Mouse (Mus musculus): ENCODE data around the gene Gm28230. TPM values are rescaled to one million over a fixed set of nuclear protein-coding genes. Genes with fewer than 3 reads are reported as not detected.
A peak's percentile ranks its signal among the peaks of the same experiment; 100 is the strongest.

Gene Gm28230
- total and polyA plus RNA-seq, 3 experiments = not detected

GRCm38 (mm10) chr2:74685059-74685603 lies 41.4 kb upstream of the Gm28230 start:
- DNase-seq (ENCODE audit: low read depth, low spot score) = no peak
- no peak overlapping the region for H3K27ac ChIP-seq (ENCODE audit: control insufficient read depth, low read depth, low read length)
- H3K9me3 ChIP-seq (replicated peaks; ENCODE audit: insufficient read depth, low read length) = no peaks in the 10 kb centered on the region
- peaks cover 0 to 2% of the 10 kb centered on the region in 2 experiments; a peak in 3 of 4 replicates for H3K27me3 ChIP-seq (ENCODE audit: control insufficient read depth in 1 of 2, insufficient read depth in 2 of 2, low read length in 2 of 2)
- no peaks in the 10 kb centered on the region for H3K4me1 ChIP-seq (ENCODE audit: control insufficient read depth in 1 of 2, insufficient read depth in 2 of 2, low read length in 2 of 2)
- H3K4me3 ChIP-seq (ENCODE audit: control insufficient read depth in 1 of 2, insufficient read depth in 1 of 2, low read depth in 2 of 2, low read length in 2 of 2) = no peak overlapping the region
- no peak overlapping the region for H3K9ac ChIP-seq (ENCODE audit: control insufficient read depth, low read depth, low read length, poor library complexity, severe bottlenecking)
- TF ChIP-seq TAL1 (IDR thresholded peaks at IDR 0.05; ENCODE audit: low read length) (no peak), CHD2 (IDR thresholded peaks at IDR 0.05; ENCODE audit: low read length) (no peak), MYC (IDR thresholded peaks at IDR 0.05; ENCODE audit: low read depth, low read length) (no peak), JUND (IDR thresholded peaks at IDR 0.05; ENCODE audit: low read depth, low read length) (no peak), ZKSCAN1 (IDR thresholded peaks at IDR 0.05; ENCODE audit: low read depth, low read length) (no peak), MAZ (IDR thresholded peaks at IDR 0.05; ENCODE audit: low read depth, low read length) (no peak), ZNF384 (IDR thresholded peaks at IDR 0.05; ENCODE audit: low read depth, low read length) (no peak), UBTF (IDR thresholded peaks at IDR 0.05; ENCODE audit: borderline replicate concordance, insufficient read depth, low read depth, low read length) (no peak), E2F4 (IDR thresholded peaks at IDR 0.05; ENCODE audit: borderline replicate concordance, low read depth, low read length) (no peak), USF2 (IDR thresholded peaks at IDR 0.05; ENCODE audit: borderline replicate concordance in 1 of 2, insufficient read depth in 1 of 2, low read depth in 1 of 2, low read length in 2 of 2) (no peak), POLR2AphosphoS5 (IDR thresholded peaks at IDR 0.05; ENCODE audit: borderline replicate concordance, low read depth, low read length) (no peak), ZC3H11A (IDR thresholded peaks at IDR 0.05; ENCODE audit: low read depth, low read length) (no peak), TBP (IDR thresholded peaks at IDR 0.05; ENCODE audit: low read depth, low read length) (no peak)
- H3K79me2 ChIP-seq (ENCODE audit: control insufficient read depth, insufficient read depth, low read length, poor library complexity) = no peaks in the 10 kb centered on the region
- H3K36me3 ChIP-seq (ENCODE audit: control insufficient read depth in 1 of 2, insufficient read depth in 2 of 2, low read length in 2 of 2) = no peaks in the 10 kb centered on the region

GRCm38 (mm10) chr2:74686301-74686987 lies 40.1 kb upstream of the Gm28230 start:
- TF ChIP-seq TBP (IDR thresholded peaks at IDR 0.05; ENCODE audit: low read depth, low read length) (no peak), SIN3A (IDR thresholded peaks at IDR 0.05; ENCODE audit: low read length) (no peak), ZC3H11A (IDR thresholded peaks at IDR 0.05; ENCODE audit: low read depth, low read length) (peak; percentile 16; the same call in 1 of the 2 replicates), POLR2A (IDR thresholded peaks at IDR 0.05; ENCODE audit: control insufficient read depth in 1 of 2, insufficient read depth in 1 of 2, low read depth in 1 of 2, low read length in 2 of 2, poor library complexity in 1 of 2) (no peak), NRF1 (IDR thresholded peaks at IDR 0.05; ENCODE audit: insufficient read depth, low read depth, low read length, poor library complexity, severe bottlenecking) (no peak), CTCF (IDR thresholded peaks at IDR 0.05 in 2 of 3, conservative IDR thresholded peaks at IDR 0.05 in 1 of 3; ENCODE audit: control insufficient read depth in 1 of 3, insufficient read depth in 1 of 3, low read depth in 2 of 3, low read length in 3 of 3, poor library complexity in 1 of 3, severe bottlenecking in 1 of 3) (peak in 2 of 3 experiments; percentile 45 to 58; a peak in 5 of 6 replicates), USF1 (IDR thresholded peaks at IDR 0.05; ENCODE audit: low read depth, low read length) (no peak), ZNF384 (IDR thresholded peaks at IDR 0.05; ENCODE audit: low read depth, low read length) (peak; percentile 87), RAD21 (IDR thresholded peaks at IDR 0.05; ENCODE audit: low read depth, low read length) (peak; percentile 19), MAX (IDR thresholded peaks at IDR 0.05; ENCODE audit: low read length) (no peak), MEF2A (IDR thresholded peaks at IDR 0.05; ENCODE audit: extremely low read depth, insufficient replicate concordance, low read depth, low read length, poor library complexity, severe bottlenecking) (no peak), EP300 (IDR thresholded peaks at IDR 0.05; ENCODE audit: low read depth in 1 of 2, low read length in 2 of 2) (no peak), SMC3 (IDR thresholded peaks at IDR 0.05; ENCODE audit: low read depth, low read length) (peak; percentile 45), UBTF (IDR thresholded peaks at IDR 0.05; ENCODE audit: borderline replicate concordance, insufficient read depth, low read depth, low read length) (no peak), MAFK (IDR thresholded peaks at IDR 0.05; ENCODE audit: borderline replicate concordance, low read depth, low read length) (no peak), MYB (IDR thresholded peaks at IDR 0.05; ENCODE audit: low read depth, low read length) (no peak)
- no peaks in the 10 kb centered on the region for H3K4me1 ChIP-seq (ENCODE audit: control insufficient read depth in 1 of 2, insufficient read depth in 2 of 2, low read length in 2 of 2)
- no peaks in the 10 kb centered on the region for H3K36me3 ChIP-seq (ENCODE audit: control insufficient read depth in 1 of 2, insufficient read depth in 2 of 2, low read length in 2 of 2)
- DNase-seq (ENCODE audit: low read depth, low spot score) = peak; percentile 37
- H3K79me2 ChIP-seq (ENCODE audit: control insufficient read depth, insufficient read depth, low read length, poor library complexity) = no peaks in the 10 kb centered on the region
- no peaks in the 10 kb centered on the region for H3K9me3 ChIP-seq (replicated peaks; ENCODE audit: insufficient read depth, low read length)
- H3K9ac ChIP-seq (ENCODE audit: control insufficient read depth, low read depth, low read length, poor library complexity, severe bottlenecking) = no peak overlapping the region
- no peak overlapping the region for H3K4me3 ChIP-seq (ENCODE audit: control insufficient read depth in 1 of 2, insufficient read depth in 1 of 2, low read depth in 2 of 2, low read length in 2 of 2)
- no peak overlapping the region for H3K27ac ChIP-seq (ENCODE audit: control insufficient read depth, low read depth, low read length)
- H3K27me3 ChIP-seq (ENCODE audit: control insufficient read depth in 1 of 2, insufficient read depth in 2 of 2, low read length in 2 of 2) = peaks cover 0 to 2% of the 10 kb centered on the region in 2 experiments; a peak in 3 of 4 replicates
